Mouse (Mus musculus): ENCODE measurements around the gene Rfx7.
"Not testable (repeated sequence)": the region's sequence is repeated elsewhere in the genome, so short reads cannot be mapped to it uniquely, and the experiment has no call there.

Rfx7 gene

DNA sequence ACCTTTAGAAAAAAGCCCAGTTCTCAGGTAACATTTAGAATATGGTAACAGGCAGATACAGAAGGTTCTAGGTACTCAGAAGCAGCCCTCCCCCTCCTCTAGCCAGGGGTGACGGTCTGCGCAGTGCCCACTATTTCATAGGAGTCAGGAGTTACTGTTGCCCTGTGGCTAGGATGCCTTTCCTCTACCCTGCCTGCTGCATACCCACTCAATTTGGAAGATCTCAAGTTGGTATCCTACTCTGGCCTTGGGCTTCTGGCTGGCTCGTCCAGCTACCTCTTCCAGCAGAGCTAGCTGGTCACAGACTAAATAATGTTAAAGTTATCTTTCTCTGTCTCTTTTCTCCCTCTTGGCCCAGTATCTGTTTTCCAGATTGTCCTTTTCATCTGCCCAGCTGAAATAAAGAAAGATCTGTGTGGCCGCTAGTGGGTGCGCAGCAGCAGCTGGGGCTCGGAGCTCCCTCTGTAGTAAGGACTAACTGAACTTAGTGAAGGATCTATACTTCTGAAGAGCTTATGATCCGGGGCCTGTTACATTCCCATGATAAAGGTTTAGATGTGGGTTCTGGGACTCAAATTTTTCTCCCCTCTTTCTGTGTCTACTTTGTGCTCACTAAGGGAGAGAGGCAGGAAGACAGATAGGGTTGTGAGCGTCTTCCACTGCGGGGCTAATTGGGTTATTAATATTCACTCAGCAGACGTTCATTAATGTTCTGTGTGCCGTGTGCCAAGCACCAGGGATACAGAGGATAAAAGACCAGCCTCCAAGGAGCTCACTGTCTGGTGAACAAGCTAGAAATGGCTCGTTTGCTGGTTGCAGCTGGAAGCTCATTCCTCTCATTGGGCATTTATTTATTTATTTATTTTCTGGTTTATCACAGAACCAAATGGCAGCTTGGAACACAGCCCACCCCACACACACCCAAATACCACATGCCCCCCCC is 132.6 kb downstream of the Rfx7 start:
- DNase-seq (ENCODE audit: low read depth, low spot score): no peak

DNA sequence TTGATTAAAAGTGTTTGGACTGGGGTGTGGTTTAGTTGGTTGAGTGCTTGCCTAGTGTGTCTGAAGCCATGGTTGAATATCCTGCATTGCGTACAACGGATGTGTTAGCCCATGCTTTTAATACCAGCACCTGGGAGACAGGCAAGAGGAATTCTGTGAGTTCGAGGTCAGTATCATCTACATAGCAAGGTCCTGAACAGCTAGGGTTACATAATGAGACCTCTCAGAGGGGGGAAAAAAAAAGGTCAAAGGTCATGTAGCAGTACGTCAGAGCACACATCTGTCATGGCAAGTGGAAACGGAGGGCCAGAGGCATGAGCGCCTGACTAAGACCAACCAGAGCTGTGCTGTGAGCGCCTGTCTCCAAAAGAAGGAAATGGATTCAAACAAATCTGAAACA is 133.5 kb downstream of the Rfx7 start:
- DNase-seq (ENCODE audit: low read depth, low spot score): no peak

DNA sequence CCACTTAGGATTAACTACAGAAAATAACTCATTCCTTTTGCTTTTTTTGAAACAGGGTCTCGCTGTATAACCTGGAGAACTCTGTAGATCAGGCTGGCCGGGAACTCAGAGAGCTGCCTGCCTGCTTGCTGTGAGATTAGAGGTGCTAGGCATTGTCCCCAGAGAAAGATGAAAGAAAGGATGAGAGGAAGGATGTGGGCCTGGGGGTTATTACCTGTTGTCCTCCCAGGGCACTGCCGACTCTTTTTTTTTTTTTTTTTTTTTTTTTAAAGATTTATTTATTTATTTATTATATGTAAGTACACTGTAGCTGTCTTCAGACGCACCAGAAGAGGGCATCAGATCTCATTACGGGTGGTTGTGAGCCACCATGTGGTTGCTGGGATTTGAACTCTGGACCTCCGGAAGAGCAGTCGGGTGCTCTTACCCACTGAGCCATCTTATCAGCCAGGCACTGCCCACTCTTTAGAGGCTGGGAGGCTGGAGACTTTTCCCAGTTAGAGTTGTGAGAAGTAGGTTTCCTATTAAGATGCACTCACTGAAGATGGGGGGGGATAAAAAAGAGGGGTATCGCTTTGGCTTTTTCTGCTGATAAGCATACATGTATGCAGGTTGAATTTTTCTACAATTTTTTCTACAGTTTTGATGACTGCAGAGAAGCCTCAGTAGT is 134.4 kb downstream of the Rfx7 start:
- DNase-seq (ENCODE audit: low read depth, low spot score): not testable (repeated sequence)

DNA sequence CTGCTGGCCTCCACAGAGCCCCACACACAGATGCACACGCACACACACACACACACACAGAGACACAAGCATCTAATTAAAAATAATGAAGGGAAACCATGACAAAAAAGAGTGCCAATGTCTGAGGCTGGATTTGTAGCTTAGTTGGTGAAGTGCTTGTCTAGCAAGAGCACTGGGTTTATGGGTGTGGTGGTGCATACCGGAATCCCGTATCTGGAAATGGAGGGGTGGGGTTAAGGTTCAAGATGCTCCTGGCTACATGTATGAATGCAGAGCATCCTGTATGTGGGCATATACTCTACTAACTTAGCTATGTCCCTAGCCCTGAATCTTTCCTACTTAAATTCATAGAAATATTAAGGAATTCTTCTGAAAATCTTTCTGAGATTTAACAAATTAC is 135.1 kb downstream of the Rfx7 start:
- DNase-seq (ENCODE audit: low read depth, low spot score): no peak

DNA sequence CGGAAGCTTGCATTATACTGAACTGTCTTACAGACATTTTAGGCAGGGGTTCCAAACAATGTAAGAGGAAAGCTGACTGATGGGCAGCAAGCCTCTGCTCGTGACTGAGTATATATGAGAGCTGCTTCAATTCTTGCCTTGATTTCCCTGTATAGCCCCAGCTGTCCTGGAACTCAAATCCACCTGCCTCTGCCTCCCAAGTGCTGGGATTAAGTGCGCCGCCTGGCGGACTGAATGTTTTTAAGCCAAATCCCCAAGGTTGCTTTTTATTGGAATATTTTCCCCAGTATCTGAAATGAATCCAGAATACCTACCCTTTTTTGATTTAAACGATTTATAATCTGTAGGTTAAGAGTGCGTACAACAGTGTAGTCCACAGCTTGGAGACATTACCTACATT is 137.3 kb downstream of the Rfx7 start:
- no peak for DNase-seq (ENCODE audit: low read depth, low spot score)

DNA sequence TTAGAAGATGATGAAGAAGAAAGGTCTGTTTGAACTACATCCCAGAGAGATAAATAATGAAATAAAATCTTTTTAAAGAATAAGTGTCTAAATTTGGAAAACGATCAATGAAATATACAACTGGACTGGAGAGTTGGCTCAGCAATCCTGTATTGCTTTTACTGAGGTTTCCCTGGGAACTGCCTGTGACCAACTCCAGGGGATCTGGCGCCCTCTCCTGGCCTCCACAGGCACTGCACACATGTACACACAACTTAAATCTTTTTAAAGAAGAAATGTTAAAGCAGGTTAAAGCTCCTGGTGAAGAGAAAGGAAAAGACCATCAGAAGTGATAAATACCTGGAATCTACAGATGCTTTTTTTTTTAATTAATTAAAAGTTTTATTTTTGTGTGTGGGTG is 140.3 kb downstream of the Rfx7 start:
- DNase-seq (ENCODE audit: low read depth, low spot score): peak; percentile 74

All from A20 (cell line).